ENCODE assay signal across 10 mouse cellular contexts in the genomic region with DNA sequence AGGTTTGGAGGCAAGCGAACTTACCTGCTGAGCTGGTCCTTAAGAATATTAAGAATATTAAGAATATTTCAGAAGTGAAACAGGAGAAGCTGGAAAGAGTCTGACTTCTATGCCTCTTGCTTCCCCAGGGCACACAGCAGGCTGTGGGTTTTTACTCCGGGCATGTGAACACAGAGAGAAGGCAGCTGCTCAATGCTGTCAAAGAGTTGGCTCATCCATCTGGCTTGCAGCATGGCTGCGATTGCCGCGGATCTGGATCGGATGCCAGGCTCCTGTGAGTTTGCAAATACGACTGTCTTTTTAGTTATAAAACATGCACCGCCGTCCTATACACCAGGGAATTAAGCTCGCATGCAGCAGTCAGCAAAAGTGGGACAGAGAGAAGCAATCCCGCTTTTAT.
A peak's percentile ranks its signal among the peaks of the same experiment; 100 is the strongest.
DNase-seq lines count a peak whose midpoint lies in the region.
"Had no signal": no experiment of that assay in that cellular context is flagged by ENCODE, and none has a peak within 500 bp of the region (broad histone marks: within the 10 kb centered on the region; RNA-seq: fewer than 3 reads in every experiment).

No protein-coding gene starts in this region.

- DNase-seq in cerebellum, postnatal 25 days = peak; percentile 47 to 57
- DNase-seq in cerebellum, adult 8-10 months = no peak
- DNase-seq in brain, embryonic 18.5 days (ENCODE audit: low read depth, low spot score) = peak; percentile 54
- peak; percentile 61 for DNase-seq in layer of hippocampus, adult 9-10 months (ENCODE audit: low spot score)
- peak; percentile 43 for DNase-seq in lung, postnatal 14 days
- no peak for DNase-seq in kidney, postnatal 4 days
- no peak for DNase-seq in embryo, embryonic 10 days (ENCODE audit: low spot score)
- no peak for DNase-seq in spleen, postnatal 36 days (ENCODE audit: low spot score in 2 of 2)
- DNase-seq: heart, postnatal 10 days; spleen, adult 18-20 months had no signal

Comparison
In these comparisons a context has a peak if more than half of its experiments do, and no peak if none do; other contexts are left out.
1. DNase-seq: peak in cerebellum, postnatal 25 days (2 of 2), brain, embryonic 18.5 days (single experiment), layer of hippocampus, adult 9-10 months (single experiment) and lung, postnatal 14 days (single experiment); none in cerebellum, adult 8-10 months (single experiment), kidney, postnatal 4 days (0 of 2), embryo, embryonic 10 days (single experiment) and spleen, postnatal 36 days (0 of 2).